Mouse (Mus musculus) retina, postnatal 1 day (tissue): ENCODE results near the gene Fbxl19.

ENCODE experiments used
- DNase-seq: peaks from one replicate; pipeline ENCODE4 v3.0.0-alpha.2; 2012

The Fbxl19 gene

GRCm38 (mm10) chr7:127808821-127809220 lies 64.5 kb downstream of the Fbxl19 start:
- DNase-seq: no peak

DNA sequence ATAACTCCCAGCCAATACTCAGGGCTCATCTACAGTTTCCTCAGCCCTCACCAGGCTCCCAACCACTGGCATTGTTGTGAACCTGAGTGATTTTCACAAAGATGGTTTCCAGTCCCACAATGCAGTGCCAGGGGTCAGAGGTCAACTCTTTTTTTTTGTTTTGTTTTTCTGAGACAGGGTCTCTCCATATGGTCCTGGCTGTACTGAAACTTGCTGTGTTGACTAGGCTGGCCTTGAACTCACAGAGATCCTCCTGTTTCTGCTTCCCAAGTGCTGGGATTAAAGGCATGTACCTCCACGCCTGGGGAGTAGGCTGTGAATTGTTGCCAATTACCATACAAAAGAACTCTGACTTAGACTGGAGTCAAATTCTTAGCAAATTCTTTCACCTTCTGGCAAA lies 65.5 kb downstream of the Fbxl19 start:
- no peak for DNase-seq

DNA sequence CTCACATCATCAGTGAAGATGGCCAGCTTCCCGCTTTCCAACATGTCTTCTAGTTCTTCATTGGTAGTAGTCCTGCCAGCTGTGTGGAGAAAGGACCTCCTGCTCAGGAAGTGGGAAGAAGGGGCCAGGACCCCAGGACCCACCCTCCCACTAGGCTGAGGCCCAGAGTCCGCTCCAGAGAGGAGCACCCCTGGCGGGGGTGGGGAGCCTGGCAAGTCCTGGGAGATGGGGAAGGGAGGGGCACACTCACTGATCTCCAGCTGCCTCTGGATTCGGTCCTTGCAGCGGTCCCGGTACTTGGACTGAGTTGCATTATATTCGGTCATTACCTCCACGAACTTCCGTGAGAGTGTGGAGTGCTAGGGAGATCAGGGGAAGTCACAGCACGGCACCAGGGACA lies 66.3 kb downstream of the Fbxl19 start:
- no peak for DNase-seq

- DNase-seq: no peak
These were observed 66.9 kb downstream of the Fbxl19 start for GRCm38 (mm10) chr7:127811240-127811639.

GRCm38 (mm10) chr7:127812292-127812691 lies 67.9 kb downstream of the Fbxl19 start:
- DNase-seq: no peak

DNA sequence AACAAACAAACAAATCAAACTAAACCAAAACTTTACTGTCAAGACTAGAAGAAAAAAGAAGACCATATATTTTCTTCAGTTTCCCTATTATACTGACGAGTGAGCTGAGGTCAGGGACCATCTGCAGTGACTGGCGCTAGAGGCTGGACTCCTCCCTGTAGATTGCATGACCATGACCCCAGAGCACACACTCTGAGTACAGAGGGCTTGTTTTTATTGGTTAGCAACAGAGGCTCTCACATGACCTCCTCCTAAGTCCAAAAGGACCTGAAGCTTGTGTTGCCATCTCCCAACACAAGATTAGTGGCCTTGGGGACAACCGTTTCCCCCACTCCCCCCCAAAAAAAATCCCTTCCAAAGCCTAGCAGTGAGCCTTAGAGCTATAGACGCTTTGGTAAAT lies 69.5 kb downstream of the Fbxl19 start:
- DNase-seq: no peak

DNA sequence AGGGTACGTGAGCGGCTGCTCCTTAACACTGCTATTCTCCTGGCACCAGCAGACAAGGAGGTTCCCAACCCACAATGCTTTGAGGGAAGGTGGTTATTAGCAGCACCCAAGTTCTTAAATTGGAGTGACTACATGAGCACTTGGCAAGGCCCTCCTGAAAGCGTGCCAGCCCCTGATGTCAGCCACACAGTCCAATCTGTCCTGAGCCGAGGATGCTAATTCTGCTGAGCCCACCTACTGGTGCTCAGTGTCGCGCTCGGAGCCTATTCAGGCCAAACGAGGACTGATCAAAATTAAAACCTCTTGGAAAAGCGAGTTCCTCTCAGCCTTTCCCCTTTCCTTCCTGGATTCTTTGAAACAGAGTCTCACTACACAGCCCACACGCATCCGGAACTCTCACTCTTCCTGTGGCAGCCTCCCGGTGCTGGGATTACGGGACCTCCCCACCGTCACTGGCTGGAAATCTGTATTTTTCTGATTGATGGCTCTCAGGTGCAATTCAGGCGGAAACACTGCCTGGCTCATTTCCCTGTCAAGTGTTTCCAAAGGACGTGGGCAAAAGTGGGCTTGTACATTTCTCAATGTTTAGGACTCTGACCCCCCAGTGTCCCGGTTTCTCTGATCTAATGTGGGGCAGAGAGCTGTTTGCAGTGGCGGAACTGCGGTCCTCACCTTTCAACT lies 70.0 kb downstream of the Fbxl19 start:
- no peak for DNase-seq

GRCm38 (mm10) chr7:127815116-127815665 lies 70.8 kb downstream of the Fbxl19 start:
- no peak for DNase-seq

- DNase-seq: peak; percentile 52
These were observed 71.8 kb downstream of the Fbxl19 start for GRCm38 (mm10) chr7:127815954-127816821.

DNA sequence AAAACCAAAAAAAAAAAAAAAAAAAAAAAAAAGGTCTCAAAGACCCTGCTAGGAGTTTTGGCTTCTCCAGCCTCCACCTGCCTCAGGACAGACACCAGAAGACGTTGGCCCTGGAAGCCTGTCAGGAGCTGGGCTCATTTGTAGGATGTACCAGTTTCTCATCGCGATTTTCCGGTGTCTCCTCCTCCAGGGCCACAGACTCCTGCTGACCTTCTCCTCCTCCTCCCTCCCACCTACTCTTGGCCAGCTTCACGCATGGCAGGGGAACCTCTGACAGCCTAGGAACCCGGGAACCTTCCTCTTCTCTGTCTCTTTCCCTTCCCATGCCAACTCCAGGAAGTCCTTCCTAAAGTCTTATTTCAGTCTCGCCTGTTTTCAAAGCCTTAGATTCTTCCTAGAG lies 72.7 kb downstream of the Fbxl19 start:
- no peak for DNase-seq

- no peak for DNase-seq
These were observed 73.4 kb downstream of the Fbxl19 start for GRCm38 (mm10) chr7:127817776-127818175.
